Mouse (Mus musculus) CH12.LX (cell line): ENCODE results near the gene Stra8.

Source experiments
- CTCF ChIP-seq, 2 experiments: IDR thresholded peaks in 1 of 2; conservative IDR thresholded peaks in 1 of 2; 2 replicates each; pipeline ENCODE4 v1.5.1; 2011 to 2012; ENCODE audit warnings: low read depth in 2 of 2, low read length in 2 of 2, improper control_type of control experiment in 1 of 2, inconsistent platforms in 1 of 2, mild to moderate bottlenecking in 1 of 2, moderate library complexity in 1 of 2
- TBP ChIP-seq: conservative IDR thresholded peaks from 2 replicates; pipeline ENCODE4 v1.6.1; 2011; ENCODE audit warnings: low read depth, low read length, improper control_type of control experiment

GRCm38 (mm10) chr6:34909631-34910345, 10.2 kb upstream of the Stra8 start:
- TF ChIP-seq CTCF (conservative IDR thresholded peaks at IDR 0.05 in 1 of 2, IDR thresholded peaks at IDR 0.05 in 1 of 2; ENCODE audit: low read depth in 2 of 2, low read length in 2 of 2) (no peak), TBP (no peak)
